Mouse (Mus musculus) limb, embryonic 13.5 days (tissue): ENCODE measurements at regions not wholly inside any gene's neighbourhood (a gene's known extent, or its start where the extent isn't known, plus 50 kb on each side); places are given as distances from the start of the nearest gene placed in this dataset.

Experiments used
- ATAC-seq: fragments of 200-750 bp; cut with Nextera tagmentation; 2 replicates; pipeline ENCODE4 v1.8.0; 2017; ENCODE audit warnings: low read depth, moderate number of reproducible peaks, moderate TSS enrichment; ENCODE audit not compliant: low FRiP score
- H3K27ac ChIP-seq: fragments of 300-500 bp; sonication (generic); 2 replicates; pipeline ENCODE4 v1.5.1; 2015; ENCODE audit warnings: inconsistent platforms, mild to moderate bottlenecking, moderate library complexity
- H3K27me3 ChIP-seq: fragments of 300-500 bp; sonication (generic); 2 replicates; pipeline ENCODE4 v1.6.1; 2015; ENCODE audit warnings: mild to moderate bottlenecking, inconsistent platforms
- H3K36me3 ChIP-seq: fragments of 300-500 bp; sonication (generic); 2 replicates; pipeline ENCODE4 v1.6.1; 2015; ENCODE audit warnings: inconsistent platforms, mild to moderate bottlenecking, moderate library complexity
- H3K4me1 ChIP-seq: fragments of 300-500 bp; sonication (generic); 2 replicates; pipeline ENCODE4 v1.6.1; 2015; ENCODE audit warnings: inconsistent platforms
- H3K4me2 ChIP-seq: fragments of 300-500 bp; sonication (generic); replicated peaks from 2 replicates; pipeline ENCODE4 v1.6.1; 2015; ENCODE audit warnings: inconsistent platforms, mild to moderate bottlenecking, moderate library complexity
- H3K4me3 ChIP-seq: fragments of 300-500 bp; sonication (generic); 2 replicates; pipeline ENCODE4 v1.5.1; 2015; ENCODE audit warnings: moderate library complexity, mild to moderate bottlenecking, inconsistent platforms
- H3K9ac ChIP-seq: fragments of 300-500 bp; sonication (generic); 2 replicates; pipeline ENCODE4 v1.6.1; 2015; ENCODE audit warnings: mild to moderate bottlenecking, inconsistent platforms
- H3K9me3 ChIP-seq: fragments of 300-500 bp; sonication (generic); 2 replicates; pipeline ENCODE4 v1.6.1; 2016; ENCODE audit warnings: inconsistent platforms
- WGBS: fragments of 180-500 bp; shearing (Covaris S2); methylation state at CpG from one replicate; pipeline ENCODE4 v1.1.7; 2015; 5-methylcytosine and 5-hydroxymethylcytosine counted together

DNA sequence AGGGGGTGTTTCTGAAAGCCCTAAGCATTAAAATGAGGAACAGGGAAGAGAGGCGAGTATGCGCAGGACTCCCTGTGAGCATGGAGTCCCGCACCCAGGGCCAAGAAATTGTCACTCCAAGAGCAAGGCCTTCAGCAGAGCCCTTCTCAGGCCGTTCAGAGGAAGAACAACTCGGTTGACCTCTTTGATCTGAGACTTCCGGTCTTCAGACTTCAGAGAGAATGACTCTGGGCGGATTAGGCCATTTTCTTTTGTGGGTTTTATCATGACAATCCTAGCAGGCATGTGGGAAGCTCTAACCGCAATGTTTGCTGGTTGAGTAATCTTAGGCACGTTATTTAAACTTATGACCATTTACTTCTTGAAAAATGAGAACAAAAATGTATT is 193.9 kb upstream of the Creb1 start:
- Histone ChIP-seq H3K9me3 (no peaks in the 10 kb centered on the region), H3K36me3 (no peaks in the 10 kb centered on the region), H3K27me3 (no peaks in the 10 kb centered on the region), H3K9ac (no peak overlapping the region), H3K27ac (no peak overlapping the region), H3K4me1 (no peaks in the 10 kb centered on the region), H3K4me3 (no peak overlapping the region), H3K4me2 (no peak overlapping the region)
- ATAC-seq: no peak
- 48% methylated on average over 9 of the region's 9 CpGs for WGBS

DNA sequence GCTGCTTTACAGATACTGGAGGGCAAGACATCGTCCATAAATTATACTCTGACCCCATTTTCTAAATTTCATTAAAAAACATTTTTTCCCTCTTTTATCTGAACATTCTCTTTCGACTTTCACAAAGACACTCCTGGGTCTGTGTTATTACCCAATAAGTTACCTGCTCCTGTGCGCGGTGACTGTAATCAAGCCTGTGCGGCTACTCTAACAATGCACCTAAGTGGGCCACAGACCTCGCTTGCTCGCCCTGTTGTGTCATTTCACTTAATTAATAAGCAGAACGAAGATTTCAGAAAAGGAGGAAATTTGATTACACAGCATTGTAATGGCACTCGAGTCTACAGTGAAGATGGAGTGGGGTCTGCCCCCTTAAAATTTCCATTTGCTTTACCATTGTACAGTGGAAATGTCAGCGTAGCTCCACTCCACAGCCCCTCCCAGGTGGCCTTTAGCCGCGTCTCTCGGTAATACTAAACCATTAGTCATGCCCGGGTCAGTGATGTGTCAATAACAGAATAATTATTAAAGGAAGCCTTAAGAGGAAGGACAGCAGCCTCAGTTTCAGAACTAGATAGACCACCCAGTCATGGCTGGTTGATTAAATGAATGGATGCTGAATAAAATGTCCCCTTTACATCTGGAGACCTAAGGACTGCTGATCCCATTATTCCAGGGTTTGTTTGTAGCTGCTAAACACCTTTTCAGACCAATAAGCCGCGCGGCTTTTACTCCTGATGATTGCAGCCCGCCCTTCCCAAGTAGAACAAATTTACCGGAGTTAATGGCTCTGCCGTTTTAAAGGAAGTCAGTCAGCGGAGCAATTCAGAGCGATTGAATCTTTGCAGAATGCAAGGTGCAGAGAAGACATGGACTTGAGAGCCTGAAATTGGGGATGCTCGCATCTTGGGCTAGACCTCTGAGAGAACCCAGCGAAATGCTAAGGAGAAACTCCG is 194.5 kb upstream of the Creb1 start:
- no peak for ATAC-seq
- no peaks in the 10 kb centered on the region for H3K36me3 ChIP-seq
- H3K4me2 ChIP-seq: no peak overlapping the region
- H3K4me3 ChIP-seq: no peak overlapping the region
- no peaks in the 10 kb centered on the region for H3K9me3 ChIP-seq
- H3K27ac ChIP-seq: no peak overlapping the region
- no peaks in the 10 kb centered on the region for H3K27me3 ChIP-seq
- 62% methylated on average over 25 of the region's 25 CpGs for WGBS
- H3K4me1 ChIP-seq: no peaks in the 10 kb centered on the region
- H3K9ac ChIP-seq: no peak overlapping the region

DNA sequence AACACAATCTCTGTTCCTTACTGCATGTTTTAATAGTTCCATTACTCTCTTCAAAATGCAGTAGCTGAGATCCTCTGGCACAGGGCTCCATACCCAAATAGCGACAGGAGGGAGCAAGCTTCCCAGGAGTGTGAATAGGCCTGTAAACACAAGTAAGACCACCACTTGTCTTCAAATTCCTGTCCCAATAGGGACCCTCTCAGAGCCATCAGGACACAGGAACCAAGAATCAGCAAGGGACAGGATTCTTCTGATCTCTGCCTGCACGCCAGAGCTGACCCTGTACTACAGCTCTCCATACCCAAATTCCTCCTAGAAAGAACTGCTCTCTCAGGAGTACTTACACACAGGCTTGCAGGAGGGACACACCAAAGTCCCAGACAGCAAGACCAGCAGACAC is 200.9 kb upstream of the Creb1 start:
- no peak overlapping the region for H3K4me3 ChIP-seq
- H3K27ac ChIP-seq: no peak overlapping the region
- no peaks in the 10 kb centered on the region for H3K9me3 ChIP-seq
- no peaks in the 10 kb centered on the region; the same call in 1 of the 2 replicates for H3K4me1 ChIP-seq
- no peak overlapping the region for H3K4me2 ChIP-seq
- no peaks in the 10 kb centered on the region for H3K36me3 ChIP-seq
- 75% methylated on average over 2 of the region's 2 CpGs for WGBS
- no peaks in the 10 kb centered on the region for H3K27me3 ChIP-seq
- no peak overlapping the region for H3K9ac ChIP-seq
- ATAC-seq: no peak

DNA sequence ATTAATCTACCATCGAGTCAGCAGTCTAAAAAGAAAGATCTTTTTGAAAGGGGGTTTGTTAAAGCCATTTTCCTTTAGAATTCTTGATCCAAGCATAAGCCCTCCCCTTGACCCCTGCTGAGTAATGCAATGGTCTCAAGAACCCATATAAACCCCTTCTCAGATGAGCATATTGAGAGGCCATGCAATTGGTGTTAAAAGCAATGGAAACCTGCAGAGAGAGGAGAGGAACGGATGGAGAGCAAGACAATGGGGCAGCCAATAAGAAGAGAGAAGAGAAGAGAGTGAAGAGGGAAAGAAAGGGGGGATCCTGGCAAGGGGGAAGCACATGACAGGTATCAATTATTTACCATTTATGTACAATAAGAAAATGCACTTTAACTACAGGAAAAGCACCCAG is 201.7 kb upstream of the Creb1 start:
- Histone ChIP-seq H3K27ac (no peak overlapping the region), H3K27me3 (no peaks in the 10 kb centered on the region), H3K4me1 (no peaks in the 10 kb centered on the region; the same call in 1 of the 2 replicates), H3K4me2 (no peak overlapping the region), H3K9me3 (no peaks in the 10 kb centered on the region), H3K4me3 (no peak overlapping the region), H3K36me3 (no peaks in the 10 kb centered on the region), H3K9ac (no peak overlapping the region)
- WGBS: 48% methylated on average over 2 of the region's 2 CpGs
- no peak for ATAC-seq

DNA sequence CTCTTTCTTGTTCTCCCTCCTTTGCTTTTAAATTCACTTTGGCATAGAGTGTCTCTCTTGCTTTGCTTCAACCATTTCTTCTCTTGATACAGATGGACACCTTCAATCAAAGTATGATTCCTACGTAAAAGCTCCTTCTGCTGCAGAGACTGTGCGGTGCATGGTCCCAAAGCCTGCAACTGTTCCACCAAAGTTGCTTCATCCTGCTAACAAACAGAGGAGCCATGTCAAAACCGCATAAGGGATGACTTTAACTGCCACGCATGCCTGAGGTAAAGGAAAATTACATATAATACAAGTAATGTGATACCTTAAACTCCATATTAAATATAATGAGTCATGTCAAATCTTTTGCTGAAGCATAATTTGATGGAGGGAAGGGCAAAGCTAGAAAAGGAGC is 200.1 kb upstream of the Klf7 start:
- H3K27ac ChIP-seq: no peak overlapping the region
- H3K9ac ChIP-seq: no peak overlapping the region
- WGBS: 80% methylated on average over 4 of the region's 4 CpGs
- H3K4me1 ChIP-seq: no peaks in the 10 kb centered on the region
- H3K9me3 ChIP-seq: no peaks in the 10 kb centered on the region
- no peak overlapping the region for H3K4me2 ChIP-seq
- H3K27me3 ChIP-seq: no peaks in the 10 kb centered on the region
- no peaks in the 10 kb centered on the region for H3K36me3 ChIP-seq
- no peak overlapping the region for H3K4me3 ChIP-seq
- no peak for ATAC-seq

DNA sequence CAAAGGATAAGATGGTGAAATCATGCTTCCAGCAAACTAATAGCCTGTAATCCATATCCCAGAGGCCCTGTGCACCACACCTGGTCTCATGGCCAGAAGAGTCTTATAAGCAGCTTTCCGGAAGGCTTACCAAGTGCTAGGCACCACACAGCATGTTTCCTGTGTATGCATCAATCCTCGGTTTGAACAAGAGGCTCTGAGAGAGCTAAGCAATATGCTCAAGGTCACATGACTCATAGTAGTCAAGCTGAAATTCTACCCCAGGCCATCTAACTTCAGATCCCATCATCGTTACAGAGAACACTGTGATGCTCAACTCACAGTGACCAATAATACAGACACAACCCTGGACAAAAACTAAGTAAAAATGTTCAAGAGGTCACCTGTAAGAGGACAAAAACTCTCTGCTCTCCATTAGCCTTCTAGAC is 197.1 kb upstream of the Klf7 start:
- no peak overlapping the region for H3K9ac ChIP-seq
- no peak overlapping the region for H3K4me3 ChIP-seq
- H3K4me1 ChIP-seq: peaks cover 2% of the 10 kb centered on the region; the same call in 1 of the 2 replicates
- no peaks in the 10 kb centered on the region for H3K27me3 ChIP-seq
- no peak for ATAC-seq
- no peaks in the 10 kb centered on the region for H3K9me3 ChIP-seq
- no peak overlapping the region for H3K4me2 ChIP-seq
- H3K36me3 ChIP-seq: no peaks in the 10 kb centered on the region
- 56% methylated on average over 3 of the region's 3 CpGs for WGBS
- H3K27ac ChIP-seq: no peak overlapping the region

DNA sequence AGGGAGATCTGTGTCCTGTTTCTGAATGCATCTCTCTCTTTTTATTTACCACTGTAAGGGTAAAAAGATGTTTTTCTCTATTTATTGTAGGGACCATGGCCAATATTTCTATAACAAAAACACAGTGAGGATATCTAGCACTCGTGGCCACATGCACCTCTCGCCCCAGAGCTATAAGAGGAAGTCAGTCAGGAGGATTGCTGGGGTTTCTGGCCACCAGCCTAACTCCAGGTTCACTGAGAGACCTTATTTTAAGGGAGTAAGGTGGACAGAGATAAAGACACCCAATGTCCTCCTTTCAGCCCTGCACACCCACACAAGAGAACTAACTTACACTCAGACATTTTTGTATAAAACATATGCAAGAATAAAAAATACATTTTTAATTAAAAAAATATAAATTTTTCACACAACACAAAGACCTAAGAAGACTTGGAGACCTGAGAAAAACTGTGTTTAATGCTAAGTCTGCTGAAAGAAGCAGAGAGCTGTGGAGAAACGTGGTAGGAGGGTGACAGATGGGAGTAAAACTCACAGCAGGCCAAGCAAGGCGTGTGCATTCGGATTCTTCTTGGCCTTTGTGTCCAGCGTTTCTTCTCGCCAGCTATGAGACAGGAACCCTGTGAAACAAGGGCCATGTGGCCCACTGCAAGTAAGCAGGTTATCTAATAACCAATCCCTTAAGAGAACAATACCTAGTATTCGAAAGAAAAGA is 196.5 kb upstream of the Klf7 start:
- Histone ChIP-seq H3K36me3 (no peaks in the 10 kb centered on the region), H3K9ac (no peak overlapping the region), H3K27ac (no peak overlapping the region), H3K27me3 (no peaks in the 10 kb centered on the region), H3K9me3 (no peaks in the 10 kb centered on the region), H3K4me3 (no peak overlapping the region), H3K4me2 (no peak overlapping the region), H3K4me1 (peaks cover 2% of the 10 kb centered on the region; the same call in 1 of the 2 replicates)
- 86% methylated on average over 8 of the region's 8 CpGs for WGBS
- no peak for ATAC-seq

DNA sequence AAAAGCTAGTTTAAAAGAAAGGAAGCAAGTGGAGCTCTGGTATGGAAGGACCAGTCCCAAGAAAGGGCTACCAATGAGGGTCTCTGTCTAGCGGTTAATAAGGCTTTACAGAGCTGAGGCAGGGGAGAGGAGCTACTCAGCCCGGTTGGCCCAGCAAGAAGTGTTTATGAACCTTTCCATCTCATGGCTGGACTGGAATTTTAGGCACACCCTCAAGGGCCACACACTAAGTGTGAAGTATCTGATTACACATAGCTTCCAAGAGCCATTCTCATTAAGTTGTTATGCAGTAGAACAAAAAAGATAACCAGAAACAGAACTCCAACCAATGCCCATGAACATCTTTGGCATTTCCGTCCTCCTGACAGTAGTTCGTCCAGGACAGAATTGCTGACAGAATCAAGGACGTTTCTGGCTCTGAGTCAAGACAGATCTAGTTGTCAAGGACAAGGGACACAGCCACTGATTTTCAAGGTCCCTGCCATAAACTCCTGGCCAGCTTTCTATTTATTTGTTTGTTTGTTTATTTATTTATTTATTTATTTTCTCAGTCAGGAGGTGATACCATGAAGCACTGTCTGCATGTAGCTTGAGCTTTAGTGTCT is 195.1 kb upstream of the Klf7 start:
- Histone ChIP-seq H3K4me2 (no peak overlapping the region), H3K27ac (no peak overlapping the region)
- WGBS: 61% methylated on average over 5 of the region's 5 CpGs

DNA sequence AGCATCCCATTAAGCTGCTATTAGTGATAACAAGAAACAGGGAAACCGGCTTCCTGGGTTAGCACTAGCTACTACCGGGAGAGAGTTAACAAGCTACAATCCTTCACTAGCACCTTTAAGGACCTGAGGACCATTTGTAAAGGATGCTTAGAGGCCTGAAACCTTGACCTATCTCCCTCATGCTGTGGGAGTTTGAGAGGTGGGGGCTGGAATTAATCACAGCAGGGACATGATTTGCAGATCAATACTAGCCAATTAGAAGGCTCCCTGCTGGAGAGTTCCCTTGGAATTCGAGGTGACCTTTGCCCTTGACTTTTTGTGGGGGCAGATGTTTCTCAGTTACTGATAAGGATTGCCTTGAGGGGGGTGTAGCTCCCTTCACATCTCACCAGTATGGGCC is 189.3 kb upstream of the Klf7 start:
- H3K36me3 ChIP-seq: no peaks in the 10 kb centered on the region
- no peak overlapping the region for H3K4me2 ChIP-seq
- H3K4me3 ChIP-seq: no peak overlapping the region
- 11% methylated on average over 3 of the region's 3 CpGs for WGBS
- no peaks in the 10 kb centered on the region for H3K9me3 ChIP-seq
- no peaks in the 10 kb centered on the region for H3K27me3 ChIP-seq
- H3K9ac ChIP-seq: no peak overlapping the region
- ATAC-seq: no peak
- 0 out of 2 replicates have a peak, but pooled peaks cover 4% of the 10 kb centered on the region for H3K4me1 ChIP-seq
- no peak overlapping the region for H3K27ac ChIP-seq

More for the DNA sequence above, 195.1 kb upstream of the Klf7 start:
- H3K27me3 ChIP-seq: no peaks in the 10 kb centered on the region
- no peaks in the 10 kb centered on the region for H3K9me3 ChIP-seq
- H3K4me1 ChIP-seq: peaks cover 2% of the 10 kb centered on the region; the same call in 1 of the 2 replicates
- no peaks in the 10 kb centered on the region for H3K36me3 ChIP-seq
- no peak for ATAC-seq
- H3K9ac ChIP-seq: no peak overlapping the region
- no peak overlapping the region for H3K4me3 ChIP-seq

DNA sequence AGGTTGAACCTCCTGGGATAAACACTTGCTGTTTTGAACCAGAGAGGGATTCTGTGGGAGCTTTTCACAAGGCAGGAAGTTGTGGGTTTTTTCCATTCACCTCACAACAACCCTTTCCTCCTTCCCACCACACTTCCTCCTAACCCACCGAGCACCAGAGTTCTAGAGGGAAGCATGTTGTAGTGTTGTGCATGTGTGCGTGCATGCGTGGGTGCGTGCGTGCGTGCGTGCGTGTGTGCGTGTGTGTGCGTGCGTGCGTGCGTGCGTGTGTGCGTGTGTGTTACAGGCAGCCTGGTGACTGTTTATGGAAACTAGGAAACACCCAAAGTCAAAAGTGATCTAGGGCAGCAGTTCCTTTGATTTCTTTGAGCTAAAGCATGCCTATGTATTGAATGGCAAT is 186.5 kb upstream of the Klf7 start:
- Histone ChIP-seq H3K4me1 (peaks cover 13% of the 10 kb centered on the region; the same call in 1 of the 2 replicates), H3K4me2 (no peak overlapping the region), H3K4me3 (no peak overlapping the region), H3K27me3 (0 out of 2 replicates have a peak, but pooled peaks cover 3% of the 10 kb centered on the region), H3K27ac (no peak overlapping the region), H3K9ac (no peak overlapping the region), H3K9me3 (no peaks in the 10 kb centered on the region), H3K36me3 (no peaks in the 10 kb centered on the region)
- WGBS: 91% methylated on average over 15 of the region's 15 CpGs
- no peak for ATAC-seq

DNA sequence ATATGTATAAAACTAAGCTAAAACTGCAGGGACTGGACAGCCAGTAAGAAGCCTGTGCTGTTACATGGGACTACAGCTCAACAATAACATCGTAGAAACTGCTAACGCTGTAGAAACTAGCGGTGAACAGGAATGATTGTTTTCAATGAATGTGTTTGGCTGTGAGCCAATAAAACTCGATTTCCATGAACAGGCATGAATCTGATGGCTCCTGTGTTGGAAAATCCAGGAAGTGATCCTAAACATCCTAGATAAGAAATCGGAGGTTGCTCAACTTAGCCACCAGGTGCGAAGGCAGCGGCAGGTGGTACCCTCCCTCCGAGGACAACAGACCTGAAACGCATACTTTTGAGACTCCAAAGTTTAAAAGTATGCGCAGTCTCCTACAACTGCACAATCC is 186.0 kb upstream of the Klf7 start:
- peaks cover 13% of the 10 kb centered on the region; the same call in 1 of the 2 replicates for H3K4me1 ChIP-seq
- H3K9ac ChIP-seq: no peak overlapping the region
- 60% methylated on average over 10 of the region's 10 CpGs for WGBS
- H3K36me3 ChIP-seq: no peaks in the 10 kb centered on the region
- 0 out of 2 replicates have a peak, but pooled peaks cover 3% of the 10 kb centered on the region for H3K27me3 ChIP-seq
- H3K4me2 ChIP-seq: no peak overlapping the region; the same call in 1 of the 2 replicates
- no peak for ATAC-seq
- no peak overlapping the region for H3K4me3 ChIP-seq
- H3K27ac ChIP-seq: no peak overlapping the region
- no peaks in the 10 kb centered on the region for H3K9me3 ChIP-seq
